Comparison of ENCODE assay signal across 25 mouse cellular contexts in the genomic region with DNA sequence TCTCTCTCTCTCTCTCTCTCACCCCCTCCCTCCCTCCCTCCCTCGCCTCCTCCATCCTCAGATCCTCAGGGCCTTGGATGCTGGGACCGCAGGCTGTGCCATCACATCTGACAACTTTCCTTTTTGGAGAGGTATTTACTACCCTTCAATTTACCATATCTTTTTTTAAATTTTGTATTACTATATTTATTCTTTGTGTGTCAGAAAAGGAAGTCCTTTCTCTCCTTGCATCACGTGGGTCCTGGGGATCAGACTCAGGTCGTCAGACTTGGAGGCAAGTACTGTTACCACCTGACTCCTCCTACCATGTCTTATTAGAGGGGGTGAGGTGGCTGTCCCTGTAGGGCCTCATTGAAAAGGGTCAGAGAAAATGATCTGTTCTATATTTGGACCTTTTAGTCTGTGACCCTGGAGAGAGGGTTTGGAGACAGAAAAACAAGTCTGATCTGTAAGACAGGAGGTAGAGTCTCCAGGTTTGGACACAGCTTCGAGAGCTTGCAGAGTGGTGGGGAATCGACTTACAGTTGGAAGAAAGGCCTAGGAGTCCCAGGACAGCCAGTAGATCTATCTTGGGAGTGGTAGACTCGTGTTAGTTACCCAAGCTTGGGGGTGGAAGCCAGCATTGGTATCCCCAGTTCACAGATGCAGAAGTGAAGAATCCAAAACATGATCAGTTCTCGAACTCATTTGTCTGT. TPM values are rescaled to one million over a fixed set of nuclear protein-coding genes. Genes with fewer than 3 reads are reported as not detected.
DNase-seq lines count a peak whose midpoint lies in the region; ATAC-seq and TF ChIP-seq lines count a peak whose summit lies in the region.
"Had no signal": no experiment of that assay in that cellular context is flagged by ENCODE, and none has a peak within 500 bp of the region (broad histone marks: within the 10 kb centered on the region; RNA-seq: fewer than 3 reads in every experiment).

No protein-coding gene starts in this region.

- no peak for TF ChIP-seq EP300 in heart, adult 2 months (IDR thresholded peaks at IDR 0.05; ENCODE audit: insufficient read depth, low read depth, low read length)
- TF ChIP-seq EP300 in MEL (IDR thresholded peaks at IDR 0.05; ENCODE audit: low read depth in 1 of 2, low read length in 2 of 2) = no peak

- H3K9ac ChIP-seq in heart, adult 2 months (ENCODE audit: low read depth, low read length) = no peak overlapping the region
- H3K9ac ChIP-seq in midbrain, embryonic 11.5 days (ENCODE audit: low read length) = no peak overlapping the region
- H3K9ac ChIP-seq in MEL (ENCODE audit: control insufficient read depth, low read depth, low read length, poor library complexity, severe bottlenecking) = no peak overlapping the region
- H3K9ac ChIP-seq: embryonic facial prominence, embryonic 13.5 days; forebrain, embryonic 12.5 days; hindbrain, embryonic 12.5 days; hindbrain, embryonic 15.5 days had no signal

- no peaks in the 10 kb centered on the region for H3K36me3 ChIP-seq in heart, adult 2 months (ENCODE audit: control insufficient read depth, insufficient read depth, low read length)
- no peaks in the 10 kb centered on the region for H3K36me3 ChIP-seq in midbrain, embryonic 11.5 days (ENCODE audit: control insufficient read depth, insufficient read depth, low read length)
- H3K36me3 ChIP-seq in midbrain, embryonic 10.5 days = no peaks in the 10 kb centered on the region
- no peaks in the 10 kb centered on the region for H3K36me3 ChIP-seq in MEL (ENCODE audit: control insufficient read depth in 1 of 2, insufficient read depth in 2 of 2, low read length in 2 of 2)
- H3K36me3 ChIP-seq: embryonic facial prominence, embryonic 10.5 days; embryonic facial prominence, embryonic 13.5 days; forebrain, embryonic 12.5 days; forebrain, embryonic 15.5 days; heart, embryonic 12.5 days; hindbrain, embryonic 12.5 days; hindbrain, embryonic 15.5 days had no signal

- intact Hi-C loops in gastrocnemius, adult 2 months (cut with DNase I) = loop anchor here (2.0 kb wide), 3 partner anchors 15 to 81 kb away; no protein-coding TSS in a partner anchor
- intact Hi-C loops in gastrocnemius, postnatal 14 days (cut with DNase I; ENCODE audit: low total_unique reads) = loop anchor here (5.0 kb wide), 1 partner anchor 73 kb away; no protein-coding TSS in a partner anchor
- intact Hi-C loops in heart, adult 2 months (cut with DNase I) = loop anchor here (2.0 kb wide), 1 partner anchor 71 kb away; no protein-coding TSS in a partner anchor
- intact Hi-C loops in heart, postnatal 10 days (cut with DNase I) = no loop called here

- H3K79me2 ChIP-seq in heart, adult 2 months (replicated peaks; ENCODE audit: control insufficient read depth, insufficient read depth, low read length) = no peaks in the 10 kb centered on the region
- H3K79me2 ChIP-seq in MEL (ENCODE audit: control insufficient read depth, insufficient read depth, low read length, poor library complexity) = peaks cover 3% of the 10 kb centered on the region; the same call in 1 of the 2 replicates

- TF ChIP-seq POLR2A in heart, adult 2 months (IDR thresholded peaks at IDR 0.05; ENCODE audit: insufficient read depth, low read depth, low read length) = no peak
- no peak for TF ChIP-seq POLR2A in MEL (IDR thresholded peaks at IDR 0.05; ENCODE audit: control insufficient read depth in 1 of 2, insufficient read depth in 1 of 2, low read depth in 1 of 2, low read length in 2 of 2, poor library complexity in 1 of 2)

- H3K9me3 ChIP-seq in midbrain, embryonic 11.5 days (ENCODE audit: control insufficient read depth, low read length) = no peaks in the 10 kb centered on the region
- H3K9me3 ChIP-seq in midbrain, embryonic 10.5 days (replicated peaks) = no peaks in the 10 kb centered on the region
- H3K9me3 ChIP-seq in MEL (replicated peaks; ENCODE audit: insufficient read depth, low read length) = no peaks in the 10 kb centered on the region
- H3K9me3 ChIP-seq: embryonic facial prominence, embryonic 10.5 days; embryonic facial prominence, embryonic 13.5 days; forebrain, embryonic 12.5 days; forebrain, embryonic 15.5 days; heart, embryonic 12.5 days; hindbrain, embryonic 12.5 days; hindbrain, embryonic 15.5 days had no signal

- H3K27ac ChIP-seq in gastrocnemius, adult 2 months = peak overlapping the region; percentile 97
- H3K27ac ChIP-seq in heart, adult 2 months = peak overlapping the region; percentile 64
- no peak overlapping the region for H3K27ac ChIP-seq in midbrain, embryonic 11.5 days (ENCODE audit: low read depth, low read length)
- H3K27ac ChIP-seq in midbrain, embryonic 10.5 days (replicated peaks) = no peak overlapping the region
- no peak overlapping the region for H3K27ac ChIP-seq in MEL (ENCODE audit: control insufficient read depth, low read depth, low read length)
- H3K27ac ChIP-seq: embryonic facial prominence, embryonic 10.5 days; embryonic facial prominence, embryonic 13.5 days; forebrain, embryonic 12.5 days; forebrain, embryonic 15.5 days; hindbrain, embryonic 12.5 days; hindbrain, embryonic 15.5 days had no signal

- H3K4me3 ChIP-seq in gastrocnemius, adult 2 months = peak overlapping the region; percentile 78
- no peak overlapping the region for H3K4me3 ChIP-seq in heart, adult 2 months
- H3K4me3 ChIP-seq in midbrain, embryonic 11.5 days (ENCODE audit: low read depth, low read length) = no peak overlapping the region
- no peak overlapping the region for H3K4me3 ChIP-seq in midbrain, embryonic 10.5 days
- H3K4me3 ChIP-seq in MEL (ENCODE audit: control insufficient read depth in 1 of 2, insufficient read depth in 1 of 2, low read depth in 2 of 2, low read length in 2 of 2) = no peak overlapping the region
- H3K4me3 ChIP-seq: embryonic facial prominence, embryonic 10.5 days; embryonic facial prominence, embryonic 13.5 days; erythroblast, embryonic 14.5 days; forebrain, embryonic 12.5 days; forebrain, embryonic 15.5 days; heart, embryonic 12.5 days; hindbrain, embryonic 12.5 days; hindbrain, embryonic 15.5 days had no signal

- no peak for TF ChIP-seq RAD21 in MEL (IDR thresholded peaks at IDR 0.05; ENCODE audit: low read depth, low read length)

- H3K4me1 ChIP-seq in heart, adult 2 months (ENCODE audit: control insufficient read depth, insufficient read depth, low read length) = peaks cover 3% of the 10 kb centered on the region; the same call in 1 of the 2 replicates
- H3K4me1 ChIP-seq in midbrain, embryonic 11.5 days (ENCODE audit: control insufficient read depth, insufficient read depth, low read length) = peaks cover 5% of the 10 kb centered on the region; the same call in 1 of the 2 replicates
- peaks cover 30% of the 10 kb centered on the region for H3K4me1 ChIP-seq in midbrain, embryonic 10.5 days
- peaks cover 0 to 4% of the 10 kb centered on the region in 2 experiments; a peak in 3 of 4 replicates for H3K4me1 ChIP-seq in MEL (ENCODE audit: control insufficient read depth in 1 of 2, insufficient read depth in 2 of 2, low read length in 2 of 2)

- H3K27me3 ChIP-seq in heart, adult 2 months (ENCODE audit: control insufficient read depth, insufficient read depth, low read length) = no peaks in the 10 kb centered on the region
- H3K27me3 ChIP-seq in midbrain, embryonic 11.5 days (ENCODE audit: control insufficient read depth, insufficient read depth, low read length) = no peaks in the 10 kb centered on the region
- peaks cover 19% of the 10 kb centered on the region for H3K27me3 ChIP-seq in midbrain, embryonic 10.5 days (ENCODE audit: low read depth, poor library complexity, severe bottlenecking)
- peaks cover 0 to 3% of the 10 kb centered on the region in 2 experiments; a peak in 2 of 4 replicates for H3K27me3 ChIP-seq in MEL (ENCODE audit: control insufficient read depth in 1 of 2, insufficient read depth in 2 of 2, low read length in 2 of 2)
- H3K27me3 ChIP-seq: forebrain, embryonic 15.5 days; heart, embryonic 12.5 days; hindbrain, embryonic 12.5 days; hindbrain, embryonic 15.5 days had no signal

- WGBS in heart, adult 2 months = 60% methylated on average over 8 of the region's 8 CpGs
- 79% methylated on average over 8 of the region's 8 CpGs for WGBS in midbrain, embryonic 11.5 days
- 77% methylated on average over 8 of the region's 8 CpGs for WGBS in midbrain, embryonic 10.5 days

- no peak overlapping the region for H3K4me2 ChIP-seq in midbrain, embryonic 11.5 days
- H3K4me2 ChIP-seq: forebrain, embryonic 15.5 days had no signal

- no peak for ATAC-seq in midbrain, embryonic 11.5 days (ENCODE audit: low FRiP score)
- ATAC-seq: activated CD4-positive, CD25-positive, alpha-beta regulatory T cell, adult 4 months; CD4-positive, CD25-positive, alpha-beta regulatory T cell, adult 4 months; forebrain, embryonic 15.5 days; intestine, postnatal 0 days had no signal

- DNase-seq in gastrocnemius, adult 2 months = peak; percentile 49
- DNase-seq in gastrocnemius, postnatal 14 days = no peak
- no peak for DNase-seq in heart, adult 2 months
- no peak for DNase-seq in heart, postnatal 10 days
- DNase-seq in midbrain, embryonic 11.5 days (ENCODE audit: low spot score, missing footprints) = peak; percentile 59
- no peak for DNase-seq in midbrain, embryonic 10.5 days (ENCODE audit: low spot score)
- DNase-seq in MEL (ENCODE audit: low read depth, low spot score) = no peak
- no peak for DNase-seq in kidney, postnatal 14 days
- DNase-seq: adrenal gland, adult 8-10 months; adrenal gland, postnatal 25 days; cerebellum, adult 11-12 months; cerebellum, adult 8-10 months; embryo, embryonic 11 days; kidney, adult 2 months had no signal

- TF ChIP-seq CTCF in gastrocnemius, adult 2 months (IDR thresholded peaks at IDR 0.05) = no peak
- no peak for TF ChIP-seq CTCF in heart, adult 2 months (IDR thresholded peaks at IDR 0.05)
- no peak for TF ChIP-seq CTCF in MEL (IDR thresholded peaks at IDR 0.05 in 2 of 3, conservative IDR thresholded peaks at IDR 0.05 in 1 of 3; ENCODE audit: control insufficient read depth in 1 of 3, insufficient read depth in 1 of 3, low read depth in 2 of 3, low read length in 3 of 3, poor library complexity in 1 of 3, severe bottlenecking in 1 of 3)

RNA-seq across cellular contexts. Expression of a gene that starts 36.4 kb away (rescaled TPM):
- total RNA-seq in gastrocnemius, adult 2 months (2021) = 10 to 100 TPM; 23.5 to 30.6 TPM
- total RNA-seq in gastrocnemius, postnatal 14 days (2021) = 10 to 100 TPM; 25.6 to 26.9 TPM
- total RNA-seq in heart, adult 2 months (2021) = 10 to 100 TPM; 15.1 to 19.9 TPM
- polyA plus RNA-seq in heart, adult 2 months (2012; rRNA removed) = 5.8 and 13.2 TPM in 2 replicates
- total RNA-seq in heart, postnatal 10 days (2021) = 10 to 100 TPM; 32.0 to 36.6 TPM
- polyA plus RNA-seq in midbrain, embryonic 11.5 days (2014; fragmentation: Nextera tagmentation; extraction: Ambion mirVana) = 47.9 and 50.6 TPM in 2 replicates
- polyA plus RNA-seq in midbrain, embryonic 10.5 days (2016; fragmentation: Nextera tagmentation; extraction: Ambion mirVana) = 43.6 and 44.2 TPM in 2 replicates
- total RNA-seq in MEL (2012; rRNA removed) = 28.4 and 29.2 TPM in 2 replicates
- 10 to 100 TPM in 1 of 2 experiments, not detected in 1; 36.0 TPM for polyA plus RNA-seq in MEL (2012; ENCODE audit: insufficient read depth in 1 of 2, insufficient read length in 2 of 2, low read depth in 1 of 2, low replicate concordance in 2 of 2, missing spikeins in 1 of 2)

RNA-seq across cellular contexts. Expression of a gene that starts 47.6 kb away (rescaled TPM):
- total RNA-seq in gastrocnemius, adult 2 months (2021) = under 1 TPM; 0.20 to 0.28 TPM
- total RNA-seq in gastrocnemius, postnatal 14 days (2021) = 1 to 10 TPM; 1.2 to 2.1 TPM
- total RNA-seq in heart, adult 2 months (2021) = 1 to 10 TPM in 1 of 2 experiments, under 1 TPM in 1; 0.91 to 1.3 TPM
- polyA plus RNA-seq in heart, adult 2 months (2012; rRNA removed) = 0.90 and 1.3 TPM in 2 replicates
- 1 to 10 TPM; 3.5 to 4.3 TPM for total RNA-seq in heart, postnatal 10 days (2021)
- polyA plus RNA-seq in midbrain, embryonic 11.5 days (2014; fragmentation: Nextera tagmentation; extraction: Ambion mirVana) = 55.1 and 55.6 TPM in 2 replicates
- polyA plus RNA-seq in midbrain, embryonic 10.5 days (2016; fragmentation: Nextera tagmentation; extraction: Ambion mirVana) = 71.1 and 94.2 TPM in 2 replicates
- 48.5 and 53.1 TPM in 2 replicates for total RNA-seq in MEL (2012; rRNA removed)
- polyA plus RNA-seq in MEL (2012; ENCODE audit: insufficient read depth in 1 of 2, insufficient read length in 2 of 2, low read depth in 1 of 2, low replicate concordance in 2 of 2, missing spikeins in 1 of 2) = 100 to 1,000 TPM in 1 of 2 experiments, 10 to 100 TPM in 1; 78.0 to 321 TPM

Comparison
In these comparisons a context has a peak if more than half of its experiments do, and no peak if none do; other contexts are left out.
1. DNase-seq: peak in gastrocnemius, adult 2 months (single experiment) and midbrain, embryonic 11.5 days (single experiment); none in gastrocnemius, postnatal 14 days (single experiment), heart, adult 2 months (0 of 2), heart, postnatal 10 days (0 of 2), midbrain, embryonic 10.5 days (single experiment), MEL (single experiment) and kidney, postnatal 14 days (single experiment).
2. H3K27ac ChIP-seq: peak in gastrocnemius, adult 2 months (single experiment) and heart, adult 2 months (single experiment); none in midbrain, embryonic 11.5 days (single experiment), midbrain, embryonic 10.5 days (single experiment) and MEL (single experiment).